Mouse (Mus musculus) small intestine, adult 2 months (tissue): ENCODE measurements around the gene Zbtb38.

Experiments used
- CTCF ChIP-seq: fragments of 200-500 bp; IDR thresholded peaks from 2 replicates; pipeline ENCODE4 v1.5.1; 2012; ENCODE audit warnings: low read depth, mild to moderate bottlenecking, control low read depth, inconsistent platforms, low read length, moderate library complexity, mixed read lengths; ENCODE audit not compliant: insufficient replicate concordance, insufficient read length; ENCODE audit errors: extremely low read depth
- POLR2A ChIP-seq: fragments of 200-500 bp; IDR thresholded peaks from 2 replicates; pipeline ENCODE4 v1.6.1; 2012; ENCODE audit warnings: low read depth, mild to moderate bottlenecking, control low read depth, inconsistent platforms, low read length, moderate library complexity

- TF ChIP-seq POLR2A, result no peak
- TF ChIP-seq CTCF, result no peak
Measured at GRCm38 (mm10) chr9:96717698-96718401, 34.8 kb downstream of the Zbtb38 start.
